Mouse (Mus musculus): Measurements from ENCODE around the gene Col6a6. TPM values are rescaled to one million over a fixed set of nuclear protein-coding genes. Genes with fewer than 3 reads are reported as not detected.

Col6a6 gene
- total and polyA plus RNA-seq, 3 experiments = 0.05 TPM; not detected in 2

DNA sequence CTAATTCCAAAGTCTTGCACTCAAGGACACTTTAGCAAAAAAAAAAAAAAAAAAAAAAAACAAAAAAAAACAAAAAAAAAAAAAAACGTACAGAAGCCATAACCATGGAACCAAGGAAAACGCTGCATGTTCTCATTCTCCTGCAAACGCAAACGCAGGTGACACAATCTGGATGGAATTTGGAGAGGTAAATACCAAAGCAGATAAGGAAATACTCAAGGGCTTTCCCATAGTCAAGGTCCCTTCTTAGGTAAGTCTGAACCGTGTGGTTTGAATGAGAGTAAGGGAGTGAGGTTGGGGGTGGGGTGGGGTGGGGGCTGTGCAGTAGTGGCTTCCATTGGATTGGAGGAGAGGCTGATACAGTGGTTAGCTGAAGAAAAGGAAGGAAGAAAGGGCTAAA lies 63.8 kb downstream of the Col6a6 start:
- H3K4me3 ChIP-seq (ENCODE audit: low read depth, low read length) = no peak overlapping the region
- H3K4me1 ChIP-seq (ENCODE audit: insufficient read depth, low read depth, low read length) = no peaks in the 10 kb centered on the region
- H3K36me3 ChIP-seq (replicated peaks) = no peaks in the 10 kb centered on the region
- no peak for ATAC-seq (ENCODE audit: extremely low read depth, insufficient number of reproducible peaks, low FRiP score, poor library complexity, severe bottlenecking)
- peaks cover 19% of the 10 kb centered on the region for H3K9me3 ChIP-seq (replicated peaks)
- DNase-seq (ENCODE audit: low spot score) = no peak
- TF ChIP-seq POLR2AphosphoS5 (IDR thresholded peaks at IDR 0.05; ENCODE audit: insufficient replicate concordance, low read depth, low read length) (no peak), GATA2 (IDR thresholded peaks at IDR 0.05; ENCODE audit: borderline replicate concordance, low read depth, low read length) (no peak), TAL1 (conservative IDR thresholded peaks at IDR 0.05; ENCODE audit: low read depth, low read length) (no peak), CTCF (IDR thresholded peaks at IDR 0.05; ENCODE audit: low read depth, low read length) (no peak), GATA1 (IDR thresholded peaks at IDR 0.05; ENCODE audit: borderline replicate concordance, low read length) (no peak)
- no peaks in the 10 kb centered on the region for H3K27me3 ChIP-seq (ENCODE audit: insufficient read depth, low read length)

- H3K27me3 ChIP-seq (ENCODE audit: insufficient read depth, low read length) = no peaks in the 10 kb centered on the region
- ATAC-seq (ENCODE audit: extremely low read depth, insufficient number of reproducible peaks, low FRiP score, poor library complexity, severe bottlenecking) = no peak
- H3K4me3 ChIP-seq (ENCODE audit: low read depth, low read length) = no peak overlapping the region
- peaks cover 22% of the 10 kb centered on the region for H3K9me3 ChIP-seq (replicated peaks)
- no peaks in the 10 kb centered on the region for H3K36me3 ChIP-seq (replicated peaks)
- DNase-seq (ENCODE audit: low spot score) = no peak
- no peak for TF ChIP-seq GATA2 (IDR thresholded peaks at IDR 0.05; ENCODE audit: borderline replicate concordance, low read depth, low read length)
- no peak for TF ChIP-seq CTCF (IDR thresholded peaks at IDR 0.05; ENCODE audit: low read depth, low read length)
- TF ChIP-seq GATA1 (IDR thresholded peaks at IDR 0.05; ENCODE audit: borderline replicate concordance, low read length) = no peak
- TF ChIP-seq TAL1 (conservative IDR thresholded peaks at IDR 0.05; ENCODE audit: low read depth, low read length) = no peak
- TF ChIP-seq POLR2AphosphoS5 (IDR thresholded peaks at IDR 0.05; ENCODE audit: insufficient replicate concordance, low read depth, low read length) = no peak
- H3K4me1 ChIP-seq (ENCODE audit: insufficient read depth, low read depth, low read length) = no peaks in the 10 kb centered on the region
These were observed 64.3 kb downstream of the Col6a6 start for GRCm38 (mm10) chr9:105763625-105764024.

GRCm38 (mm10) chr9:105762274-105762673 lies 65.7 kb downstream of the Col6a6 start:
- peaks cover 27% of the 10 kb centered on the region for H3K9me3 ChIP-seq (replicated peaks)

DNA sequence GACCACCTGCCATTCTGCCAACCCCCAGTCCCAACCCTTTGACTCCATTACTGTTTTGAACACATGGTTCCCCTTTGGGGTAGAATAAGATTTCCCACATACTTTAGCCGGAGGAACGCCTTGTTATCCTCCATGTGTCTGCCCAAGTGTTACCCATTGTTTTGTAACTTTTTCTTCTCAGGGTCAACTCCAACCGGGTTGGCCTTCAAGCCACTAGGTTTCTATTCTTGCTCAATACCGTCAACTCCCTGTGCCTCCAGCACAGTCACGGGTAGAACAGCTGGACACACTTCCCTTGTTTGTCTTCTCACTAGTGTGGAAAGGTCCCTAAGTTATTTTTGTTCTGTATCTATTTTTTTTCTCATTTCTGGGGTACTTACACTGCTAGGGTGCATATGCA lies 69.1 kb downstream of the Col6a6 start:
- DNase-seq (ENCODE audit: low spot score) (no peak), ATAC-seq (ENCODE audit: extremely low read depth, insufficient number of reproducible peaks, low FRiP score, poor library complexity, severe bottlenecking) (no peak)
- H3K4me1 ChIP-seq (ENCODE audit: insufficient read depth, low read depth, low read length) = no peaks in the 10 kb centered on the region
- TF ChIP-seq POLR2AphosphoS5 (IDR thresholded peaks at IDR 0.05; ENCODE audit: insufficient replicate concordance, low read depth, low read length) = no peak
- TF ChIP-seq TAL1 (conservative IDR thresholded peaks at IDR 0.05; ENCODE audit: low read depth, low read length) = no peak
- no peak for TF ChIP-seq GATA1 (IDR thresholded peaks at IDR 0.05; ENCODE audit: borderline replicate concordance, low read length)
- TF ChIP-seq GATA2 (IDR thresholded peaks at IDR 0.05; ENCODE audit: borderline replicate concordance, low read depth, low read length) = no peak
- H3K27me3 ChIP-seq (ENCODE audit: insufficient read depth, low read length) = no peaks in the 10 kb centered on the region
- peaks cover 43% of the 10 kb centered on the region for H3K9me3 ChIP-seq (replicated peaks)
- no peaks in the 10 kb centered on the region for H3K36me3 ChIP-seq (replicated peaks)
- no peak overlapping the region for H3K4me3 ChIP-seq (ENCODE audit: low read depth, low read length)

More at GRCm38 (mm10) chr9:105762274-105762673, 65.7 kb downstream of the Col6a6 start:
- no peak for TF ChIP-seq CTCF (IDR thresholded peaks at IDR 0.05; ENCODE audit: low read depth, low read length)
- no peak for TF ChIP-seq GATA1 (IDR thresholded peaks at IDR 0.05; ENCODE audit: borderline replicate concordance, low read length)
- no peak for TF ChIP-seq POLR2AphosphoS5 (IDR thresholded peaks at IDR 0.05; ENCODE audit: insufficient replicate concordance, low read depth, low read length)
- TF ChIP-seq GATA2 (IDR thresholded peaks at IDR 0.05; ENCODE audit: borderline replicate concordance, low read depth, low read length) = no peak
- no peak for TF ChIP-seq TAL1 (conservative IDR thresholded peaks at IDR 0.05; ENCODE audit: low read depth, low read length)
- ATAC-seq (ENCODE audit: extremely low read depth, insufficient number of reproducible peaks, low FRiP score, poor library complexity, severe bottlenecking) (no peak), DNase-seq (ENCODE audit: low spot score) (no peak)
- Histone ChIP-seq H3K4me3 (ENCODE audit: low read depth, low read length) (no peak overlapping the region), H3K36me3 (replicated peaks) (no peaks in the 10 kb centered on the region), H3K4me1 (ENCODE audit: insufficient read depth, low read depth, low read length) (no peaks in the 10 kb centered on the region), H3K27me3 (ENCODE audit: insufficient read depth, low read length) (no peaks in the 10 kb centered on the region)

DNA sequence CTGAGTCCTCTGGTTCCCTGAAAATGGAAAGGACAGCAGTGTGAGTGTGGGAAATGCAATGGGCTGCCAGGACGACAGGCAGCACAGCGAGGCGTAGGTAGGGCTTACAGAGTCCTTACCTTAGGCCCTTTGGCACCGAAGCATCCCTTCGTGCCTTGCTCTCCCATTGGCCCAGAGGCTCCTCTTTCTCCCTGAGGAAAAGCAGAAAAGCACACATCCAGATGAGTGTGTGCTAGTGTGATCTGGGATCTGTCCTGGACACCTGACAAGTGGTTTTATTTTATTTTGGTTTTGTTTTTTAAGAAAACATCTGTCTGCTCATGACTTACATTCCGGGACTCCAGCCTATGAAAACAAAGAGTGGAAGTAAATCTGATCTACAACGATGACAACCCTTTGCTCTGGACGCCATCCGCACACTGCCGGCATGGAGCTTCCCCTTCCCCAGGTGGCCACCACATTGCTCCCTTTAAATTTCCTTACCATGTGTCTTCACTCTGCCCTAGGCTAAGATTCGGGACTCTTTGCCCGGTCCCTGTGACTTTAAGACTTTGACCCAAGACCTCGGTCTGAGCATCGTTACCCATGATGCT lies 69.7 kb downstream of the Col6a6 start:
- no peak for TF ChIP-seq POLR2AphosphoS5 (IDR thresholded peaks at IDR 0.05; ENCODE audit: insufficient replicate concordance, low read depth, low read length)
- no peak for TF ChIP-seq TAL1 (conservative IDR thresholded peaks at IDR 0.05; ENCODE audit: low read depth, low read length)
- no peak for TF ChIP-seq CTCF (IDR thresholded peaks at IDR 0.05; ENCODE audit: low read depth, low read length)
- no peak for TF ChIP-seq GATA1 (IDR thresholded peaks at IDR 0.05; ENCODE audit: borderline replicate concordance, low read length)
- TF ChIP-seq GATA2 (IDR thresholded peaks at IDR 0.05; ENCODE audit: borderline replicate concordance, low read depth, low read length) = no peak
- no peaks in the 10 kb centered on the region for H3K4me1 ChIP-seq (ENCODE audit: insufficient read depth, low read depth, low read length)
- DNase-seq (ENCODE audit: low spot score) (no peak), ATAC-seq (ENCODE audit: extremely low read depth, insufficient number of reproducible peaks, low FRiP score, poor library complexity, severe bottlenecking) (no peak)
- H3K36me3 ChIP-seq (replicated peaks) = no peaks in the 10 kb centered on the region
- peaks cover 46% of the 10 kb centered on the region for H3K9me3 ChIP-seq (replicated peaks)
- H3K4me3 ChIP-seq (ENCODE audit: low read depth, low read length) = no peak overlapping the region
- H3K27me3 ChIP-seq (ENCODE audit: insufficient read depth, low read length) = no peaks in the 10 kb centered on the region

- no peak for ATAC-seq (ENCODE audit: extremely low read depth, insufficient number of reproducible peaks, low FRiP score, poor library complexity, severe bottlenecking)
- H3K27me3 ChIP-seq (ENCODE audit: insufficient read depth, low read length) = no peaks in the 10 kb centered on the region
These were observed 73.7 kb downstream of the Col6a6 start for GRCm38 (mm10) chr9:105754256-105754655.

More at GRCm38 (mm10) chr9:105754256-105754655, 73.7 kb downstream of the Col6a6 start:
- Histone ChIP-seq H3K36me3 (replicated peaks) (no peaks in the 10 kb centered on the region), H3K9me3 (replicated peaks) (peaks cover 44% of the 10 kb centered on the region), H3K4me3 (ENCODE audit: low read depth, low read length) (no peak overlapping the region), H3K4me1 (ENCODE audit: insufficient read depth, low read depth, low read length) (no peaks in the 10 kb centered on the region)
- no peak for TF ChIP-seq GATA2 (IDR thresholded peaks at IDR 0.05; ENCODE audit: borderline replicate concordance, low read depth, low read length)
- TF ChIP-seq TAL1 (conservative IDR thresholded peaks at IDR 0.05; ENCODE audit: low read depth, low read length) = no peak
- no peak for TF ChIP-seq POLR2AphosphoS5 (IDR thresholded peaks at IDR 0.05; ENCODE audit: insufficient replicate concordance, low read depth, low read length)
- TF ChIP-seq CTCF (IDR thresholded peaks at IDR 0.05; ENCODE audit: low read depth, low read length) = no peak
- TF ChIP-seq GATA1 (IDR thresholded peaks at IDR 0.05; ENCODE audit: borderline replicate concordance, low read length) = no peak
- DNase-seq (ENCODE audit: low spot score) = no peak

Measured in G1E (cell line).